Mouse (Mus musculus): Measurements from ENCODE around the gene Nipal3. TPM values are rescaled to one million over a fixed set of nuclear protein-coding genes. Genes with fewer than 3 reads are reported as not detected.
A peak's percentile ranks its signal among the peaks of the same experiment; 100 is the strongest.

Gene Nipal3
- total RNA-seq, 2 experiments from 2014 or later = 7.4 to 11.0 TPM

- DNase-seq = no peak
- intact Hi-C loops (cut with DNase I; ENCODE audit: low total_unique reads) = no loop called here
These were observed 54.8 kb downstream of the Nipal3 start for GRCm38 (mm10) chr4:135439904-135440522.

- intact Hi-C loops (cut with DNase I; ENCODE audit: low total_unique reads) = no loop called here
- peak; percentile 41 for DNase-seq
These were observed 55.6 kb downstream of the Nipal3 start for GRCm38 (mm10) chr4:135439188-135439647.

DNA sequence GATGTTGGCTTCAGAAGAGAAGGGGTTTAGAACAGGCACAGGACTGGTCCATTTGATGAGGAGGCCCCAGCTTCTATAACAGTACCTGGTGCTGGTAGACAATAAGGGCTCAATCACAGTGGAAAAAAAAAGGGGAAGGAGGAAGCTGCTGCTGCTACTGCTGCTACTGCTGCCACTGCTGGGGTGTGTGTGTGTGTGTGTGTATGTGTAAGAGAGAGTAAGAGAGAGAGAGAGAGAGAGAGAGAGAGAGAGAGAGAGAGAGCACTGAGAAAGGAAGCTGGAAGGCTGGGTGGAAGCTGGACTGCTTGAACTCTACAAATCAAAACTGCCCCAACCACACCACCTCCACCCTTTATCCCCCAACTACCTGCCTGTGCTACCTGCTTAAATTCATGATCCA is 56.9 kb downstream of the Nipal3 start:
- intact Hi-C loops (cut with DNase I; ENCODE audit: low total_unique reads) = no loop called here
- DNase-seq = no peak

DNA sequence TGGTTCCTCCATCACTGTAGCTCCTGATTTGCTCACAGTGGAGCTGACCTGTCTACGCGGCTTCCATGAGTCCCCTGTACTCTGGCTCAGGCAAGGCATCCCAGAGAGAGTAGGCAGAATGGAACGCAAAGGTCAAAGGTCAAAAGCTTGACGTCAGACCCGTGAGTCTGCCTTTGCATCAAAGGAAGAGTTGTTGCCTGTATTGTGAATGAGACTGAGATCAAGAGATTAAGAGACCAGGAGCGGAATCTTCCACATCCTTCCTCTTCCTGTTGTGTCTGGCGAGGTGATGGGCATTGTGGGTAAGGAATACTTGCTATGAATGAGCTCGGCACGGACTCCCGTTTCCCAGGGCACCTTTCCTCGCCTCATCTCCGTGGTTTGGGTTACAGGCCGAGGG is 58.5 kb downstream of the Nipal3 start:
- intact Hi-C loops (cut with DNase I; ENCODE audit: low total_unique reads) = no loop called here
- no peak for DNase-seq

DNA sequence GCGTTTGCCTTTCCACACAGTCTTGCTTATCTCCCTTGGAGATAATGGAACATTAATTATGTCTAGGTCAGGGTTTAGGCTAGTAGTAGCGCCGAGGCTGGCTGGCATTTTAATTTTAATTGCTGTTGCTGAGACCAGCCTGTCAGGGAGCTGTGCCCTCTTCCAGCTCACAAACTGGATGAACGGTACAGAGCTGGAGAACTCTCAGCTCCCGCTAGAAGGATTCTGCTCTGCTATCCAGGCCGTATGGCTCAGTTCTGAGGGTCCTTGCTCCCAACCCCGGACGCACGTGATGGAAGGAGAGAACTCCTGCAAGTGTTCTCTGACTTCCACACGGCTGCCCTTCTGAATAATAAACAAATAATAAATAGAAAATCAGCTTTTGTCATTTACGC is 60.4 kb downstream of the Nipal3 start:
- DNase-seq = no peak
- intact Hi-C loops (cut with DNase I; ENCODE audit: low total_unique reads) = no loop called here

DNA sequence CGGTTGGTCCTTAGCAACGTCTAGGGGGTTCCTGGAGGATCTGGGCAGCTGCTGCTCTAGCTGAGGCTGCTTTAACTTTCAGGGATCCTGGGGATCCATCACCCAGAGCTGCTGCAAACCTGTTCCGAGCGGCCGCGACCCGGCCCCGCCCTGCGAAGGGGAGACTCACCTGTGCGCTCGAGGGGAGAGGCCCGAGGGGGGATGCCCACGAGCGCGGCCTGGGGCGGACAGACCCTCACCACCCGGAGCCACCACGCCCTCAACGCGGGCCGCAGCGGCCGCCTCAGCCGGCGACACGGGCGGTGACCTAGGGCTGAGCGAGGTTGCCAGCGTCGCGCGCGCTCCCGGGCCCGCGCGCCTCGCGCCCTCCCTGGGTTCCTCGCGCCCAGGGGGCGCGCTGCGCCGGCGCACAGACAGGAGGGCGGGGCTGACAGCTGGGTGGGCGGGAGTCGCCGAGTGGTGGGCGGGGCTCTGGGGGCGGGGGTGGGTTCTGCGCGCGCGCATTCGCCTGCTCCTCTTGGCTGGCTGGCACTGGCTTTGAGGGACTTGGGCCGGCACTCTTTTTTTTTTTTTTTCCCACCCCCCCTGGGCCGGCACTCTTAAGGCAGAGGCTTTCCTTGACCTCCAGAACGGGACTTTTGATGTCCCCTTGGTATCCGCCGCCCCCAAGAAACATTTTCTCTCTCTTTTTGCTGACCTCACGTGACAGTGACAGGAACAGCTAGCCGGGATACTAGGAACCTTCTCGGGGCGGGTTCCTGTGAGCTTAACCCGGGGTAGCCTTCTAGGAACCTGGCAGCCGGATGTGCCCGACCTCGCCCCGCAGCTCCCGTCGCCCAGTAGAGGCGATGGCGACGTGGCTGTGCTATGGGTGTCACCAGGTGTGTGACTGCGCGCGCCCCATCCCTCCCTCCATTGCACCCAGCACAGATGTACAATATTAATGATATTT is 61.1 kb downstream of the Nipal3 start, which contains the start of gene Rcan3:
Gene Rcan3 (minus strand): TSS at position 411 of the 952 bp plus-strand sequence.
- DNase-seq = peak; percentile 86
- intact Hi-C loops (cut with DNase I; ENCODE audit: low total_unique reads) = no loop called here

DNA sequence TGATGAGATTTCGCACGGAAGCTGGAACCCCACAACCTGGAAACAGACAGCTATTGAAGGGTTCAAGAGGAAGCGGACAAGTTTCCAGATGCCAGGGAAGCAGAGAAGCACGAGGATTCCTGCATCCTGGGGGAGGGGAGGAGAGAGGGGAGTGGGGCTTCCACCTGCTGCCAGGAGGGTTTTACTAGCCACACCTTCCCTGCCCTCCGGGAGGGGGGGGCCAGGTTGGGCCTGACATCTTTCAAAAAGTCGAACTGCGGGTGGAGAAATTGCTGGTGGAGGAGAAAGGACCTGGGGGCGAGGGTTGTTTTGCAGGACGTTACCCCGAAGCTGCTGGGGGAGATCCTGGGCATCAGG is 61.8 kb downstream of the Nipal3 start:
- intact Hi-C loops (cut with DNase I; ENCODE audit: low total_unique reads) = no loop called here
- no peak for DNase-seq

DNA sequence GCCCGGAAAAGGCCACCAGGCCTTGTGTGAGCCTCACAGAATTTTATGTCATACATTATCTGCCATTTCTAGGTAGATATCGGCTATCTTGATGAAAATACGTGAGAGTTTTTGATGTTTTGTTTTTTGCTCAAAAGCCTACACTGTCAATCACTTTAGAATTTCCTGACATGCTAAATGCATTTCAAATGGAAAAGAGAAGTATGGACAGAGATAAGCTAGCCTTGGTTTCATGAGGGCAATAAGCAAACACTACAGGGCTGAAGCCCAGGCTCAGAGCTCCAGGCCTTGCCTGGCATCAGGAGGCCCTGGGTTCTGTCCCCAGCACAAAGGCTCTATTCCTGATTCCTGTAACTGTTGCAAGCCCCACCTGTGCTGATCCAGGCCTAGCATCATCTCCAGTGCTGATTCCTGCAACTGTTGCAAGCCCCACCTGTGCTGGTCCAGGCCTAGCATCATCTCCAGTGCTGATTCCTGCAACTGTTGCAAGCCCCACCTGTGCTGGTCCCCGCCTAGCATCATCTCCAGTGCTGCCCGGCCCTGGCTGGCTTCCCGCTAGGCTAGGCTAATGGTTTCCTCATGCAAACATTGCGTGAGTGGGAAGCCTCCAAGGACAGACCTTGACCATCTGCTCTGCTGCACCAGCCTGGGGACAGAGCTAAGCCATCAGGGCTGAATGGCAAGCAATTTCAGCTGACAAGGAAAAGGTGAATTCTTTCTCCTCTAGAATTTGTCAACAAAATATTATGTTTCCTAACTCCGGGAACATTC is 64.7 kb downstream of the Nipal3 start:
- intact Hi-C loops (cut with DNase I; ENCODE audit: low total_unique reads) = no loop called here
- DNase-seq = no peak

DNA sequence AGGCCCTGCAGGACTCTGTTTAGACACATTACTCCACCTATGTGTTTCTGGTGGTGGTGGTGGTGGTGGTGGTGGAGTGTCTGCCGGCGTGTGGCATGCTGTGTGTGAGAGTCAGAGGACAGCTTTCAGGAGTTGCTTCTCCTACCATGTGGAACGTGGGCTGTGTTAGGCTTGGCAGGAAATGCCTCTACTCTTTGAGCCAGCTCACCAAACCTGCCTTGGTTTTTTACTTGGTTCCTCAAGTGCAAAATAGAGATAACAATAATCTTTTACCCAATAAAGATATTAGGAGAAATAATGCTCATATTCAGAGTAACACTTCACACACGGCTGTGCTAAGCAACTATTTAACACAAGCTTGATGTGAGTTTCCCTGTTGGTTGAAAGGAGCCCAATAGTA is 65.5 kb downstream of the Nipal3 start:
- intact Hi-C loops (cut with DNase I; ENCODE audit: low total_unique reads) = no loop called here
- DNase-seq = no peak

DNA sequence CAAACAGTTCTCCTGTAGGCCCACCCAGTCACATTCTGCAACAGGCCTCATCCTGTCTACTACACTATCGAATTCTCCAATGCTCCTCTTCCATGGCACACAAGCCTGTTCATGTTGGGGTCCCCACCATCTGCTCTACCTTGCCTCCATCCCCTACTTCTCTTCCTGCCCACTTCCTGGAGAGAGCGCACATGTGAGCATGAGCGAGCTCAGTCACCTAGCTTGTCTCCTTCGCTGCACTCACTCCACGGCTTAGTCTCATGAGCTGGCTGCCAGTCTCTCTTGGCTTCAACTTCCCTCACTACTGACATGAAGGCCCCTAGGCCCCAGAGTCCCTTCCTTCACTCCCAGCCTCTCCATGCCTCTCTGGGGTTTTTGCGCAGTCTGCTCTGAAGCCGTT is 68.3 kb downstream of the Nipal3 start:
- intact Hi-C loops (cut with DNase I; ENCODE audit: low total_unique reads) = no loop called here
- DNase-seq = no peak

DNA sequence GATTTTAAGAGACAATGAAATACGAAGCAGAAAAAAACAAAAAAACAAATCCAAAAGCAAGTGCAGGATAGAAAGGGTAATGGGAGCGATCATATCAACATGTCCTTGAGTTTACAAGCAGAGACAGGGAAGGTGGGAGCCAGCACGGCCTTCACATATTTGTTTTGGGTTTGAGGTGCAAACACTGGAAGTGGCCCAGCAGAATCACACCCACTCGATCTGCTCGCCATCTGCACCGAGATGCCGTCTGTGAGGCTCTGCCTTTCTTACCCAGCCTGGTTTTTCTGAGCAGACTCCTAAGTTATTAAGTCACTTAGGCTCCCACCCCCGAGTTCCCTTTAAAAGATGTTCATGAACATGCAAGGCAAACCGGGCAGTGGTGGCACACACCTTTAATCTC is 69.2 kb downstream of the Nipal3 start:
- DNase-seq = no peak
- intact Hi-C loops (cut with DNase I; ENCODE audit: low total_unique reads) = no loop called here

DNA sequence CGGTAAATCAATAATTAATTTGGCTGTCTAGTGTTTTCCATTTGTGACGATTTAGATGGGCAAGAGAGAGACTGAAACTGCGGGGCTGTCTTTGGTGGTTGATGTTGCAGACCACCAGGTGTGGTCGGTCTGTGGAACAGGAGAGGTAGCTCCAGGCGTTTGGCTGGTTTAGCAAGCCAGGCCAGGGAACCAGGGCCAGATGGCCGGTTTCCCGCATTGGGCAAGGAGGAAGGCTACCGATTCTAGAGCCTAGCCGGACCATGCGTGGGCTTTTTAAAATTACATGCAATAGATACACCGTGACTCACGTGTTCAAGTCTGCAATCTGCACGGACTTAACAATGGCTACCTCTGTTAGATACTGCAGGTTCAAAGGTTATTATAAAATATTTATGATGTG is 73.9 kb downstream of the Nipal3 start:
- intact Hi-C loops (cut with DNase I; ENCODE audit: low total_unique reads) = no loop called here
- DNase-seq = no peak

- no peak for DNase-seq
- intact Hi-C loops (cut with DNase I; ENCODE audit: low total_unique reads) = no loop called here
These were observed 74.4 kb downstream of the Nipal3 start for GRCm38 (mm10) chr4:135420416-135420815.

DNA sequence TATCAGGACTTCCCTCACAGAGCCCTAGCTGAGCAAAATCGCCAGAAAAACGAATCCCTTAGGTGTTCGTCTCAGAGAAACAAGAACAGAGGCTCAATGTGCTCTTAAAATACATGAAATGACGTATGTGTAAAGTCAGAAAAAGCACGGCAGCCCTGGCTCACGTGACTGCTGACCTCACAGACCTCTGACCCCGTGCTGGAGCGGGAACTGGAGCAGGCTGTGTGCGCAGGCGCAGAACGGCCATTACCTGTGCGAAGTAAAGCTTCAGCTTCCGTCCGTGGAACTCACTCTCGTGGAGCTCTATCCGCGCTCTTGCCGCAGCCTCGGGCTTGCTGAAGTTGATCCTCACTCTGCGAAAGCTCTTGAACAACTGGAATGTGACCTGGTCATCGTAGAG is 74.8 kb downstream of the Nipal3 start:
- intact Hi-C loops (cut with DNase I; ENCODE audit: low total_unique reads) = no loop called here
- DNase-seq = no peak

- DNase-seq = no peak
- intact Hi-C loops (cut with DNase I; ENCODE audit: low total_unique reads) = no loop called here
These were observed 78.5 kb downstream of the Nipal3 start for GRCm38 (mm10) chr4:135416367-135416766.

- intact Hi-C loops (cut with DNase I; ENCODE audit: low total_unique reads) = loop anchor here (5.0 kb wide), 1 partner anchor 36 kb away; no protein-coding TSS in a partner anchor
These were observed 81.3 kb downstream of the Nipal3 start for GRCm38 (mm10) chr4:135413491-135413890.

DNA sequence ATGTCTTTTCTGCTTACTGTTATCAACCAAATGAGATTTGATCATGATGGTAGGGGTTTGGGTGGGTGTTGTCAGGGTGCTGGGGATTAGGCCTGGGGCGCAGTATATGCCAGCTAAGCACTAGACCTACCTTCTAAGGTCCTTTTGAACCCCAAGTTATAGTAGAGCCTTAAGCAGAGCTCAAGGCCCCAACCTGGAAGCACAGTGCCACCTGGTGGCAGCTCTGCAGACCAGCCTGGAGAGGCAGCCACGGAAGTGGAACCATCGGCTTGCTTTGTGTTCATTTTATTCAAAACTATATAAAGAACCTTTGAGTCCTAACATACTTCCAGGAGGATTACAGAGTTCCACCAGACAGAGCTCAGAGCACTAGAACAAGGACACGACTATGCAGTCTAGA is 83.2 kb downstream of the Nipal3 start:
- intact Hi-C loops (cut with DNase I; ENCODE audit: low total_unique reads) = loop anchor here (5.0 kb wide), 1 partner anchor 34 kb away; no protein-coding TSS in a partner anchor
- peak; percentile 58 for DNase-seq

More at GRCm38 (mm10) chr4:135413491-135413890, 81.3 kb downstream of the Nipal3 start:
- no peak for DNase-seq

DNA sequence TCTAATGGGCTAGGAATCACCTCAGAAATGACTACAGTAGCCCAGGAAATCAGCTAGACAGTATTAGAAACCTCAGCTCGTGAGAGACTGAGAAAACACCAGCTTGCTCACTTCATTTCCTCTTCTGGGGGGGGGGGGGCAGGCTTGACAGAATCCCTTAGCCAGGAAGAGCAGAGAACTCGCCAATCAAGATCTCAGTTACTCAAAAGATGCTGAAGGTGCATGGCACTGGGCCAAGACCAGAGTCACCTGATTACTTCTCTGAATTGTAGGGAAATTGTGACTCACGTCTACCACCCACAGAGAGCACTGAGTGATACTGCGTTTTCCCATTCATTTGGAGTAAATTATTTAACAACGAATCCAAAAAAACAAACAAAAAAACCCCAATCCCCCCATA is 88.7 kb downstream of the Nipal3 start:
- intact Hi-C loops (cut with DNase I; ENCODE audit: low total_unique reads) = no loop called here
- DNase-seq = no peak

DNA sequence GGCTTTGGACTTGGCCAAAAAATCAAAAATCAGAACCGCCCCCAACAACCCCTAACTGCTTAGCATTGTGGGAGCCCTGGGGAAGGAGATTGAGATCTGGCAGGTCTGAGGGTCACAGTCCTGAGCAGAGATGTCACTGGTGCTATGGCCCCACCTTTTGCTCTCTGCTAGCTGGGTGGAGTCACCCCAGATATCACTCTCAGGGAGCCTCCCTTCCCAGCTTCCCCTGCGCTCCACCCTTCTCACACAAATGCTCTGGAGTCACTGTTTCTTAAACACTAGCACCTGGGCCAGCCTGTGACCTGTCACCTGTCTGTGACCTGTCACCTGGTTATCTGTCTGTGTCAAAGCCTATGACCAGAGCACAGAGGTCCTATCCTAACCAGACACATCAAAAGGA is 89.9 kb downstream of the Nipal3 start:
- intact Hi-C loops (cut with DNase I; ENCODE audit: low total_unique reads) = no loop called here
- no peak for DNase-seq

DNA sequence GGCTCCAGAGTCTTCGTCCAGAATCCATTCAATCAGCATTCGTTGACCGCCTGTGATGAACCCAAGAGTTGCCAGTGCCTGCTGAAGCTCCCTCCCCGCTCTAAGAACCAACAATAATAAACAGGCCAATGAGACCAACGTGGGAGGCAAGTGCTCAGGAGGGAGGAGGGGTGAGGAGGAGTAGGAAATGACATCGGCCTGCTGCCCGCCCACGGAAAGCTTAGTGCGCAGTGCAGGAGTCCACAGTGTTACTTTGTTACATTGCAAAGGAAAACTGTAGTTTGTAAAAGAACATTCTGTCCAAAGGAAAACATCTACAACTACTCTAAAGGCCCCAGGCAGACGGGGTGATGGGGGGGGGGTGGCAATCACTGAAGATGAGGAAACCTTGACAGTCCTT is 90.8 kb downstream of the Nipal3 start:
- intact Hi-C loops (cut with DNase I; ENCODE audit: low total_unique reads) = no loop called here
- DNase-seq = no peak

Data from gastrocnemius, postnatal 14 days (tissue).